Mouse (Mus musculus) right cerebral cortex, postnatal 10 days (tissue): ENCODE data around the gene Zyg11b.

Source experiments
- DNase-seq, 2 experiments: peaks; one replicate each; pipeline ENCODE4 v3.0.0; 2021; ENCODE audit warnings: low spot score in 2 of 2

Gene Zyg11b

GRCm38 (mm10) chr4:108318649-108319615 lies 18.0 kb upstream of the Zyg11b start:
- no peak for DNase-seq

GRCm38 (mm10) chr4:108317656-108318605 lies 17.0 kb upstream of the Zyg11b start:
- no peak for DNase-seq

GRCm38 (mm10) chr4:108314041-108314440 lies 13.1 kb upstream of the Zyg11b start:
- no peak for DNase-seq

- no peak for DNase-seq
These were observed 9.8 kb upstream of the Zyg11b start for GRCm38 (mm10) chr4:108310706-108311105.

- DNase-seq: no peak
These were observed 1.5 kb upstream of the Zyg11b start for GRCm38 (mm10) chr4:108302296-108302890.

GRCm38 (mm10) chr4:108300266-108300665 lies 630 bp downstream of the Zyg11b start:
- DNase-seq: no peak

GRCm38 (mm10) chr4:108276973-108277372 lies 23.9 kb downstream of the Zyg11b start:
- peak; percentile 59 to 62 for DNase-seq

- no peak for DNase-seq
These were observed 28.6 kb downstream of the Zyg11b start for GRCm38 (mm10) chr4:108272286-108272685.

GRCm38 (mm10) chr4:108265774-108266173 lies 35.1 kb downstream of the Zyg11b start:
- DNase-seq: no peak

- no peak for DNase-seq
These were observed 47.6 kb downstream of the Zyg11b start for GRCm38 (mm10) chr4:108253317-108253716.

- peak in 1 of 2 experiments; percentile 26 for DNase-seq
These were observed 50.4 kb downstream of the Zyg11b start for GRCm38 (mm10) chr4:108250501-108250900.

- DNase-seq: no peak
These were observed 51.6 kb downstream of the Zyg11b start for GRCm38 (mm10) chr4:108249314-108249713.

GRCm38 (mm10) chr4:108233654-108234053 lies 67.2 kb downstream of the Zyg11b start:
- no peak for DNase-seq

GRCm38 (mm10) chr4:108225341-108225872 lies 75.5 kb downstream of the Zyg11b start:
- DNase-seq: no peak

- DNase-seq: no peak
These were observed 78.4 kb downstream of the Zyg11b start for GRCm38 (mm10) chr4:108222507-108222906.

GRCm38 (mm10) chr4:108219019-108219418 lies 81.9 kb downstream of the Zyg11b start:
- no peak for DNase-seq

GRCm38 (mm10) chr4:108217332-108218179 lies 83.3 kb downstream of the Zyg11b start, which contains the start of gene Zyg11a:
Gene Zyg11a (minus strand): TSS chr4:108218048.
- DNase-seq: no peak

GRCm38 (mm10) chr4:108213023-108213422 lies 87.9 kb downstream of the Zyg11b start:
- DNase-seq: no peak

- DNase-seq: no peak
These were observed 96.3 kb downstream of the Zyg11b start for GRCm38 (mm10) chr4:108204629-108205028.

GRCm38 (mm10) chr4:108199236-108199635 lies 101.7 kb downstream of the Zyg11b start:
- no peak for DNase-seq
